Mouse (Mus musculus) right cerebral cortex, adult 2 months (tissue): ENCODE data around the gene Lin7a.

ENCODE experiments used
- DNase-seq, 2 experiments: peaks; one replicate each; pipeline ENCODE4 v3.0.0; 2021 to 2022; ENCODE audit warnings: low spot score in 2 of 2

The Lin7a gene

GRCm38 (mm10) chr10:107323865-107324264, 52.4 kb downstream of the Lin7a start:
- DNase-seq: peak in 1 of 2 experiments; percentile 20

- DNase-seq: no peak
These were observed 54.1 kb downstream of the Lin7a start for GRCm38 (mm10) chr10:107325558-107325957.

GRCm38 (mm10) chr10:107339524-107339923, 68.0 kb downstream of the Lin7a start:
- no peak for DNase-seq

GRCm38 (mm10) chr10:107341151-107341550, 69.7 kb downstream of the Lin7a start:
- DNase-seq: no peak

- DNase-seq: no peak
These were observed 72.7 kb downstream of the Lin7a start for GRCm38 (mm10) chr10:107344200-107344599.

DNA sequence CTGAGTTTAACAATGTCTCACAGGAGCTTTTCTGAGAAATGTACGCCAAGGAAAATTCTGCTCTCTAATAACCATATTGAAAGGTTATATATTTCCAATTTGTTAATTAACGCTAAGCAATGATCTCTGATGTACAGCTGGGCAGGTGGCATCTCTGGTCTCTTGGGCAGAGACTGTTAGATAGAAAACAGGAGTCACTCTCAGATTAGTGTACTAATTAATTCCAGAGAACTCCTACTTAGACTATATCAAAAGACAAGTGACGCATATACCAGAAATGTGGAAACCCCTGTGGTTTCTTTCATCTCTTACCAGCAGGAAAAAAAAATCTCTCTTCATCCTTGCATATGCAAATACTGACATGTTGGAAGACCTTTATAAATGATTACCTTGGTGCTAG, 76.4 kb downstream of the Lin7a start:
- no peak for DNase-seq

DNA sequence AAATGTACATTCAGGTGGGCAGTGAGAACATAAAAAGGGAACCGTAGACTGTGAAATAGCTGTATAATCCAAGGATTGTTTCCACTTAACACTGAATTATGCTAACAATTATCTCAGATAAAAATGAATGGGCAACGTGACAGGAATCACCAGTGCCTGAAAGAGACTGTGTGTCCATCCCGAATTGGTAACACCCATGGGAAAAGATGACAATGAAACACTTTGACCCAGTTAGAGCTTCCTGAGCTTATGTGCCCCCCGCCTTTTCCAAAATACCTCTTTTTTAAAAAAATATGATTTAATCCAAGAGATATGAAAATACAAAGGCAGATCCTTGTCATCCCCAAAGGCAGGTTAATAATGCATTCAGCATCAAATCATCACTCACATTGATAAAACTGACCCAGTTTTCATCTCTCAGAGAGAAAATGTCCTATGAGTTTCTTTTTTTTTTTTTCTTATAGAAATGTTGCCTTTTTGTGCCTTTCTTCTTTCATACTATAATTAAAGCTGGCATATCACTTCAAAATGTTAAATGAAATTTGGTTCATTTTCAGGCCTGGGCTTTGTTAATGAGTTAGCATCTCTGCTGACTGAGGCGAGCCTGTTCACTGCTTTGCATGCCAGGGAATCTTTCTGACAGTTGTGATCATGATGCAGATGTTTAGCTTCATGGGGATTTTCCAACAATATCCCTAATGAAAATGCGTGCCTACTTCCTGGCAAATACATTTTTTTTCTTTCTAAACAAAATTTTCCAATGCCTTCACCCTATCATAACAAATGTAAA, 80.4 kb downstream of the Lin7a start:
- DNase-seq: no peak

DNA sequence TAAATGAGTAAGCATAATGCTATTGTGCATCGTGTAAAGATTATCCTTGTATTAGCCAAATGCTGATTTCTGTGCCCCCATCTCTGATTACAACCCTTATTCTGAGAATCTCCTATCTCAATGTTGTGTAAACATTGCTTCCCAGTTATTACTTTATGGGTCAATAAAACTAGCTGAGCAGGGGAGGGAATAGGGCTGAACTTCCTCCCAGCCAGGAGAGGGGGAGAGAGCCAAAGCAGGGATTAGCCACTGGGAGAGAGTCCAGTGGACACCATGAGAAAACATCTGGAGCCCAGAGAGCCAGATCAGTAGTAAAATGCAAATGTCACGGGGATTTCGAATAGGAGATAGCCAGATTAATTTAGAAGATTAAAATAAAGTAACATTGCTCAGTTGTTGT, 82.0 kb downstream of the Lin7a start:
- DNase-seq: no peak

GRCm38 (mm10) chr10:107358443-107359040, 87.1 kb downstream of the Lin7a start:
- no peak for DNase-seq

GRCm38 (mm10) chr10:107359296-107359695, 87.8 kb downstream of the Lin7a start:
- DNase-seq: no peak

DNA sequence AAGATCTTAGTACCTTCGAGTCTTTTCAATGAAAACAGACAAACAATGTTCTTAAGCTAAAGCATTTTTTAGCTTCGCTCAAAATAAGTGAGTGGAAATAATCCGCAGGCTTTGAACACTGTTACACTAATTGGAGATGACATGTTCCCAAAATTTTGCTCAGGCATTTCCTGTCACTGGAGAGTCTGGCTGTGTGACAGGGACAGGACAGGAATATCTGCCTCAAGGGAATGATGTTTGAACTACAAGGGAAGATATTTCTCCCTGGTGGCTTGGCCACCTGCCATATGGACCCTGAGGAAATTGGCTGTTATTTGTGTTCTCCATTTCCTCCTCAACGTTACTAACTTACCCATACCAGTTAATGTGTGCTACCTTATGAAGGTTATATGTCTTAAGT, 90.1 kb downstream of the Lin7a start:
- no peak for DNase-seq

DNA sequence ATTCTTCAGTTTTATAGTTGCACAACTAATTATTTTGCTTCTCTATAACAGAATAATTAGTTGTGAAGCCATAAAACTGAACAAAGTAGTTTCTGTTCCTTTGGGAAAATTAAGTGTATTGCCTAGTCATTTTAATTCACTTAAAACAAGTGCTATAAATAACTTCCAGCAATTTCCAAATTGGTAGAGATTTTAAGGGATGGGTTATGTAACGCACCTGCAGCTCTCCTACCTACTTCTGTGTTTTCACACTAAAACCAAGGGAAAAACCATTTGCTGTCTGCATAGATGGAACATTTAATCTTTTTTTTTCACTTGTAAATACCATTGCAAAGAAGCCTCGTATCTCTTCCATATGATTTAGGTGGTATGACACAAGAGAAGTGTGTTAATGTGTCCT, 90.5 kb downstream of the Lin7a start:
- no peak for DNase-seq

GRCm38 (mm10) chr10:107363049-107363816, 91.7 kb downstream of the Lin7a start:
- DNase-seq: no peak

DNA sequence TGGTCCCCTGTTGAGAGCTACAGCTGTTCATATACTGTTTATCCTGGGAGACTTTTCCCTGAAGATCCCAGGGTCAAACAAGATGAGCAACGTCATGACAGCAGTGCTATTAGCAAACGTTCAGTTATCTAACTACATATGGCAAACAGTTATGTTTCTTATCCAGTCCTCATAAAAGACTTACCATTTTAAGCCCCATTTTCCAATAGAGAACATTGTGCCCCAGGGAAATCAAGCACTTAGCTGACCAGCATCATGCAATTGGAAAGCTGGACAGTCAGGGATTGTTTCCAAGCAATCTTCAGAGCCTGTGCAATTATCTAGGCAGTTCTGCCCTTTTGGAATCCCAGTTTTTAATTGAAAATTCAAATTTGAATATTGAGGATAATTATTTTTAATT, 105.7 kb downstream of the Lin7a start:
- DNase-seq: no peak

DNA sequence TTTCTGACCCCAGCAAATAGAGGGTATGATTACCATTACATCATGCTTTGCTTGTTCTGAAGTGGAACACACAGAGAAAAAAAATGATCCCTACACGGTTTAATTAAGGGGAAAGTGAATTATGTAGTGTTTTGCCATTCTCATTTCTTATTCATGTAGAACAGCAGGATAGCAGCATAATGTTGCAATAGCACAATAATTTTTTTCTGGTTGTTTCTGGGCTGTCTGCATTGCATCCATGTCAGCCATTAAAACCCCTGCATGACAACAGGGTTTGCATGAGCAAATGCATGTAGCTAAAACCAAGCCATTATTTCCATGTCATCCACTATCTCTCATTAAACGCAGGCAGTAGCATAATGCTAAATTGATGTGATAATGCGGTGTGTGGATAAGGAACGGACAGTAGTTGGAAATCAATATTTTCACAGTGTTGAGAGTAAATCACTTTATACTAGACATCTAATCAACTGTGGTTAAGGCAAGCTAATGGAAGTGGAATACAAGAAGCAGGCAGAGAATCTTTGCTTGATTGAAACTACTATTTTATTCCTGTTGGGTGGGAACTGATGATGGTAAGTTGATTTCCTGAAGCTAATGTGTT, 109.8 kb downstream of the Lin7a start:
- no peak for DNase-seq

GRCm38 (mm10) chr10:107383825-107384224, 112.3 kb downstream of the Lin7a start:
- DNase-seq: no peak

- DNase-seq: peak; percentile 66 to 71
These were observed 118.0 kb downstream of the Lin7a start for GRCm38 (mm10) chr10:107389505-107389904.

DNA sequence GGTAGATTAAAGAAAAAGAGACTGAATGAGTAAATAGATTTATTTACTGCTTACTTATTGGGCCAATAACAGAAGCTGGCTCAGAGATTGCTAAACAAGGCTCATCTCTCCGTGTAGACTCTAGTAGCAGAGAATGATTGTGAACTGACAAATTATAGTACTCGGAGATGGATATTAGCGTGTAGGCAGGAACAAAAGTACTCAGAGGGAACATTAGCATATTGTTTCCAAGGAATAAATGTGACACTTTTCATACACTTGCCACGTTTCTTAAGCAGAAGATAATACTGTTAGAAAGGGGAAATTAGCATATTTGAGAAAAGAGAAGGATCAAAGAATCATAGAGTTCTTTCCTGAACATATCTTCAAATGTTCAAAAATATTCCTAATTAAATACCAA, 133.9 kb downstream of the Lin7a start:
- no peak for DNase-seq

DNA sequence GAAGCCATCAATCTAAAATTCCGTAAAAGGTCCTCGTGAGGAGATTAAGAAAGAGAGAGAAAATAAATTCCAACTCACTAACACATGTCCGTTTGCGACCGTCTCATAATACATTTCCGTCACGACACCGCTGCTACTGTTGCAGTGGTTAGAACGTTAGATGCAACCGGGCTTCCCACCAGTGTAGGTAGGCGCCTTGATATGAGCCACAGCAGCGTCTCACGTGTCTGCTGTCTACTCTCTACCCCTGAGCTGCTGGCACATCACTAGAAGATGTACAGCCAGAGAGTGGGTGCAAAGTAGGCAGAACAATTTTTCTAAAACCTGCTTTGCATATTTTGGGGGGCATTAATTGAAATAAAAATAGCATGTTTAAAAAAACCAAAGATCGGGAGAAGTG, 146.8 kb downstream of the Lin7a start:
- peak; percentile 23 to 27 for DNase-seq

- no peak for DNase-seq
These were observed 165.5 kb downstream of the Lin7a start for GRCm38 (mm10) chr10:107436967-107437366.

DNA sequence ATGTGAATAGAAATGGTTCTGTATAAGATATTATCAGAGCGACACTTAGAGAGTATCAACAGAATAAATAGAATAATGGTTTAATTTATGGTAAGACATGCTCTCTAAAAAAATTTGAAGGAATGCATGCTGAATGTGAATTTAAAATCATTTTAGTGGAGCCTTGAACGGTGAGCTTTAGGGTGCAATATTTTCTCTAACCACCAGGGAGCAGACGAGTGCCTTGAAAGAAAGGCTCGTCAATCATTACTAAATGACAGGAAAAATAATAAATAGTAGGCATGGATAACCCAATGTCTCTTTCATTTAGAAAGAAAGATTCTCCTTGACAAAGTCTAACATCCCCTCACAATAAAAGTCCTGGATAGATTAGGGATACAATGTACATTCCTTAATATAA, 171.3 kb downstream of the Lin7a start:
- DNase-seq: peak; percentile 27 to 53
